Mouse (Mus musculus) small intestine, adult 2 months (tissue): ENCODE data around the gene Flywch2.

Experiments used
- CTCF ChIP-seq: fragments of 200-500 bp; IDR thresholded peaks from 2 replicates; pipeline ENCODE4 v1.5.1; 2012; ENCODE audit warnings: low read depth, mild to moderate bottlenecking, control low read depth, inconsistent platforms, low read length, moderate library complexity, mixed read lengths; ENCODE audit not compliant: insufficient replicate concordance, insufficient read length; ENCODE audit errors: extremely low read depth
- POLR2A ChIP-seq: fragments of 200-500 bp; IDR thresholded peaks from 2 replicates; pipeline ENCODE4 v1.6.1; 2012; ENCODE audit warnings: low read depth, mild to moderate bottlenecking, control low read depth, inconsistent platforms, low read length, moderate library complexity

DNA sequence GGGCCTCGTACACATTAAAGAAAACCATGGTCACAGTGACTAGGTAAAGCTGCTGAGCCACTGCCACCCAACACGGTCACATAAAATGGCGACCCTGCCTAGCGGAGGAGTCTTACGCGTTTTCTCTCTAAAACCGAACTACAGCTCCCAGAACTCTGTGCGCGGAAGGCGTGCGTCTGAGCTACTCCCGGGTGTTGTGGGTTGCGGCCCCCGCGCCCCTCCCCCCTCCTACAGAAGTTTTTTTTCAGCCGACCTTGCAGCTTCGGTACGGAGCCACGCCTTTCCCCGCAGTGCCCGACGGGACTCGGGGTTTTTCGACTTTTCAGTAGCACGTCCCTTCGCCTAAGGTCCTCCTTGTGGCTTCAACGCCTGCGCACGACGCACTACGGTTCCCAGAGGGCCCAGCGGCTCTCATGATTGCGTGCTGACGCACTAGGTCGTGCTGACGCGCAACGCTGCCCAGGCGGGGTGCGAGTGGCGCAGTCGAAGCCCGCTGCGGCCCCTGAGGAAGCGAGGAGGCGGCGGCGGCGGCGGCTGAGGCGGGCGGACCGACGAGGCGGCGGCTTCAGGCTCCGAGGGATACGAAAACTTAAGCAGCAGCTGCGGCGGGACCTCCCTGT, 17.0 kb upstream of the Flywch2 start:
- no peak for TF ChIP-seq CTCF
- TF ChIP-seq POLR2A = peak; percentile 56
